Mouse (Mus musculus) megakaryocyte, embryonic 14.5 days (primary cell): Measurements from ENCODE around the gene Ppm1g.

ENCODE experiments used
- FLI1 ChIP-seq: IDR thresholded peaks from 2 replicates; pipeline ENCODE4 v1.6.1; 2012; ENCODE audit warnings: low read length, inconsistent platforms, mixed read lengths
- GATA1 ChIP-seq: IDR thresholded peaks from 3 replicates; pipeline ENCODE4 v1.6.1; 2012; ENCODE audit warnings: mixed read lengths, low read length, inconsistent platforms, borderline replicate concordance

GRCm38 (mm10) chr5:31221304-31221945 lies 938 bp upstream of the Ppm1g start:
- TF ChIP-seq GATA1, result no peak
- TF ChIP-seq FLI1, result no peak
